Mouse (Mus musculus) midbrain, embryonic 16.5 days (tissue): ENCODE measurements around the gene Lax1. TPM values are rescaled to one million over a fixed set of nuclear protein-coding genes. Genes with fewer than 3 reads are reported as not detected.

Experiments used
- microRNA-seq: library from miRNA; unstranded; fragments of <30 nt; microRNA quantifications from one replicate; pipeline ENCODE4, GENCODE M21; 2017
- polyA plus RNA-seq: library from polyadenylated mRNA; unstranded; fragments of >200 nt; fragmentation: Nextera tagmentation; extraction: Ambion mirVana; gene quantifications from 2 replicates; pipeline ENCODE4 v1.2.1, GENCODE M21; 2015

Gene Lax1
- polyA plus RNA-seq, 1 experiment from 2014 or later, result 0.08 TPM

Small RNA genes within 50 kb of the gene (microRNA-seq; reads per million reads assigned to microRNA genes)
- gene Mir6903, result 1.7 reads per million, percentile 2 among the genes with 10 or more reads in this experiment

Other genes starting within 250 kb of the Lax1 start
- gene Snrpe, start 79.8 kb downstream of the Lax1 start, polyA plus RNA-seq, result 354 and 378 TPM in 2 replicates
- not detected in 2 replicates for gene Zbed6, start 29.2 kb downstream of the Lax1 start, polyA plus RNA-seq
- gene Gm38394, start 28.8 kb downstream of the Lax1 start, polyA plus RNA-seq, result 2.3 and 3.1 TPM in 2 replicates
- 11.8 and 13.4 TPM in 2 replicates for gene Atp2b4, start 110.9 kb upstream of the Lax1 start, polyA plus RNA-seq
- 2.3 and 3.7 TPM in 2 replicates for gene Optc, start 217.9 kb upstream of the Lax1 start, polyA plus RNA-seq
- gene Prelp, start 231.3 kb upstream of the Lax1 start, polyA plus RNA-seq, result 8.1 and 9.1 TPM in 2 replicates